Mouse (Mus musculus) heart, postnatal 4 days (tissue): ENCODE results near the gene Muc20. TPM values are rescaled to one million over a fixed set of nuclear protein-coding genes. Genes with fewer than 3 reads are reported as not detected.

ENCODE experiments used
- total RNA-seq, 2 experiments: library from RNA; stranded (reverse); gene quantifications; 2 replicates each; pipeline ENCODE4 v1.2.3; 2021

Muc20 gene
- total RNA-seq, 2 experiments from 2014 or later, result 0.14 TPM; not detected in 1

Other genes with a start within 250 kb of the Muc20 start
- gene Tfrc, start 188.5 kb downstream of the Muc20 start, total RNA-seq, result 100 to 1,000 TPM; 139 to 148 TPM
- 10 to 100 TPM; 38.4 to 49.9 TPM for gene Tnk2, start 153.6 kb downstream of the Muc20 start, total RNA-seq
- gene Muc4, start 61.5 kb downstream of the Muc20 start, total RNA-seq, result not detected
- not detected for gene Smbd1, start 13.0 kb upstream of the Muc20 start, total RNA-seq
- gene Fyttd1, start 80.1 kb upstream of the Muc20 start, total RNA-seq, result 100 to 1,000 TPM; 125 to 126 TPM
- 10 to 100 TPM; 29.8 to 35.1 TPM for gene Rubcn, start 80.3 kb upstream of the Muc20 start, total RNA-seq
- 10 to 100 TPM; 29.0 to 30.9 TPM for gene Lrch3, start 116.7 kb upstream of the Muc20 start, total RNA-seq